Mouse (Mus musculus): ENCODE results near the gene Myo16.
A peak's percentile ranks its signal among the peaks of the same experiment; 100 is the strongest.

The Myo16 gene

DNA sequence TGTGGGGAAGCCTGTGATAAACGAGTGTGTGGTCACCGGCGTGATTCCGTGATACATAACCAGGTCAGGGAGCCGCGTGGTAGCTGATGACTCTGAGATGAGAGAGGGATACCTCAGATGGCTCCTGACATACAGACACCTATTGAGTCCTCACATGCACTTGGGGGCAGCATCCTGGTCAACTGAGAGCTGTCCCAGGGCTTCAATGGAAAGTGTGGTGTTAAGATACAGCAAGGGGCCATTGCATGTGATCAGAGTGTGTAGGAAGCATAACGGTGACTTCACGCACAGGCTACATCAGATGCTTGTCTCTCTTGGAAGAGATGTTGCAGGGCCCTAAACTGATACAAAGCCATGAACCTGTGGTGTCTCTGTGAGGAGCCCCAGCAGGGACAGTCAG is 260.2 kb downstream of the Myo16 start:
- DNase-seq (ENCODE audit: low spot score in 2 of 2), result no peak

DNA sequence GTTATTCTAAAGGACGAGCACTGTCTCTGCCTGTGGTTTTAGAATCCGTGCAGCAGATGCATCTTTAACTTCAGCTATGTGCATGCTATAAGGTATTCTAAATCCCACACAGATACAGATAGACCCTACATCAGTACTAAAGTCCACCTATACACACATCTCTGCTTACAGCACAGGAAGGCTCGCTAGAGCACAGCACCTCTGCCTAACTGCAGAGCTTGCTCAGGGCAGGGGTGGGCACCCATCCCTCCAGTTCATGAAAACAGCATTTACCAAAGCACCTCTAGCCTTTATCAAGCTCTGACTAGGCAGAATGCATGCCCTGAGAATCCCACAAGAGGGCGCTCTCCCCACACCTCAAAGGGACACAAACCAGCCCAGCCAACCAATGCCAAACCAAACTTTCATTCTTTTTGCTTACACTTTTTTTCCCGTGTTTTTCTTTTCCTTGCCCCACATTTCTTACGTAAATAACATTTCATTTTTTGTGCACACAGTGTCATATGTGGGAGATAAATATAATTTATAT is 261.0 kb downstream of the Myo16 start:
- peak; percentile 57 to 59 for DNase-seq (ENCODE audit: low spot score in 2 of 2)

DNA sequence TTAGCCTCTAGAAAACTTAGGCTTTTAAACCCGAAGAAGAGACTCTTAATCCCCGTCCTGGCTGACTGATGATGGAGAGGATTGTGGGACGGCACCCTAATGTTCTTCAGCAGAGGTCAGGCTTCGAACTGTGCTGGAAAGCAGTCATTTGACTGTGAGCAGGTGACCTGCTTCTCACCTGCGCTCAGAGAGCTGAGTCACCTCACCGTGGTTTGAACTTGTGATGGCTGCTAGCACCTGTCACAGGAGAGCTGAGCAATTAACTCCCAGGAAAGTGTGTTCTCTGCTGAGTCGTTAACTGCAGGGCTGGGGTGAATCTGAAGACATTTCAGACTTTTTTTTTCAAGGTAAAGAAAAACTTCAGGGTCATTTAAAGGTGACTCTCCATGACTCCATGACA is 261.6 kb downstream of the Myo16 start:
- no peak for DNase-seq (ENCODE audit: low spot score in 2 of 2)

GRCm38 (mm10) chr8:10415885-10416284 is 262.2 kb downstream of the Myo16 start:
- no peak for DNase-seq (ENCODE audit: low spot score in 2 of 2)

DNA sequence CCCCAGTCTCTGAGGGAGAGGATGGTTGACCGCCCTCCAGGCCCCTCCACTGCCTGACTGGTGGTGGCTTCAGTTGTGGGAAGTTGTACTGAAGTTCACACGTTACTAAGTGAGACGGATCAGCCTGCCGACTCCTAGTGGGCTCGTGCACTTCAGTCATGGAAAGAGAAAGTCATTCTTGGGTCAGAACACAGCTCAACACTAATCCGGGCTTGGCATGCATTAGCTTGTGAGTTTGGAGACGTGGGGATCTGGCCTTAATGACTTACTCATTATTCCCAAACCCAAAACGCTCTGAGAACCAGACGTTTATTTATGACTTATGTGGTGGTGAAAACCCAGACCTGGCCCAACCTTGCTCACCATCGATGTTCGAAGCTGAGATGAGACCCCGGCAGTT is 263.1 kb downstream of the Myo16 start:
- DNase-seq (ENCODE audit: low spot score in 2 of 2), result no peak

DNA sequence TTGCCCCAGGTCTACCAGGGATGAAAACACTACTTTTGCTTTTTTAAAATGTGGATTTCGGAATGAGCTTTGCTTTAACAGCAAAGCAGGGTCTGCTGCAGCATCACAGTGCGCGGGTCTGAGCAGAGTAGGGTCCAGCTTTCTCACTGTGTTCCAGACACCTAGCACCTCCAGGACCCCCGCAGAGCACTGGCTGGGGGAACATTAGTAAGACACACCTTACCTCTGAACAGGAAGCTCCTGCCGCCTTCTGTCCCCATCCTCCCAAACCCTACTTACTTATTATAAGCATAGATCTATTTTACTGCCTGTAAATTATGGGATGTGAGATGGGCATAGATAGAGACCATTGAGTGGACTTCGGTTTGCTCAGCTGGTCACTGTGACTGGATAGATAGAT is 263.6 kb downstream of the Myo16 start:
- DNase-seq (ENCODE audit: low spot score in 2 of 2), result no peak

GRCm38 (mm10) chr8:10418013-10418412 is 264.3 kb downstream of the Myo16 start:
- no peak for DNase-seq (ENCODE audit: low spot score in 2 of 2)

- no peak for DNase-seq (ENCODE audit: low spot score in 2 of 2)
Observed at GRCm38 (mm10) chr8:10418971-10419370, 265.3 kb downstream of the Myo16 start.

DNA sequence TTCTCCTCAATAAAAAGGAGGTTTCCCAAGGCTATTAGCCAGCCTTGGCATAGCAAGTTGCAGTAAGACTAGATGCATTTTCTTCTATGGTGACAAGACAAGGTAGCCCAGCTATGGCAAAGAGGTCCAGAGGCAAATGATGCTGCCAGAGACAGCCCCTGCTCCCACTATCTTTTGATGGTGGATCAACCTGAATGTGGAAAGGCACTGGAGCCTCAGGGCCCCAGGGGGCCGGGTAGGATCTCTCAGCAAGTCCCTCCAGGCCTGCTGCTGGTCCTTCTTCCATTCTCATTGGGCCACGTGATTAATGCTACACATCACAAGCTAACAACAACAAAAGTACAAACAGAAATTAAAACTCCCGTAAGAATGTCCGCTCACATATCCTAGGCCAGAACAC is 266.0 kb downstream of the Myo16 start:
- DNase-seq (ENCODE audit: low spot score in 2 of 2), result no peak

GRCm38 (mm10) chr8:10420551-10420950 is 266.8 kb downstream of the Myo16 start:
- DNase-seq (ENCODE audit: low spot score in 2 of 2), result no peak

- no peak for DNase-seq (ENCODE audit: low spot score in 2 of 2)
Observed at GRCm38 (mm10) chr8:10421516-10422090, 267.9 kb downstream of the Myo16 start.

DNA sequence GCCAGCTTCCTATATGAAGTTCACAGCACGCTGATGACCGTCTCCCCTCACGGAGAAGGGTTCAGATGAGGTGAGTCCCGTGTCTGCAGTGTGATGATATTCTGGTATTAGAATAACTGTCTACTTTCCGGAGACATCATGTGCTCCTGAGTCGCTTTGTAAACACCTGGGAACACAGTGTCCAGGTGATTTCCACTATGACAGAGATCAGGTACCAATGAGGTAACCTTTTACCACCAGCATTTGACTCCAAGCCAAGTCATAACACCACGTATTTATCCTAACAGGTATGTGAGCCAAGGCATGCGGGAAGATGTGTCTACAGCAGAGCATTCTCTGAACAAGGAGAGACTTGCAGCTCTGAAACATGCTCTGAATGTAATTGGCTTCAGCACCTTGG is 281.8 kb downstream of the Myo16 start:
- DNase-seq (ENCODE audit: low spot score in 2 of 2), result no peak

- peak; percentile 47 to 70 for DNase-seq (ENCODE audit: low spot score in 2 of 2)
Observed at GRCm38 (mm10) chr8:10438772-10439171, 285.1 kb downstream of the Myo16 start.

GRCm38 (mm10) chr8:10439595-10440453 is 286.1 kb downstream of the Myo16 start:
- DNase-seq (ENCODE audit: low spot score in 2 of 2), result peak in 1 of 2 experiments; percentile 20

DNA sequence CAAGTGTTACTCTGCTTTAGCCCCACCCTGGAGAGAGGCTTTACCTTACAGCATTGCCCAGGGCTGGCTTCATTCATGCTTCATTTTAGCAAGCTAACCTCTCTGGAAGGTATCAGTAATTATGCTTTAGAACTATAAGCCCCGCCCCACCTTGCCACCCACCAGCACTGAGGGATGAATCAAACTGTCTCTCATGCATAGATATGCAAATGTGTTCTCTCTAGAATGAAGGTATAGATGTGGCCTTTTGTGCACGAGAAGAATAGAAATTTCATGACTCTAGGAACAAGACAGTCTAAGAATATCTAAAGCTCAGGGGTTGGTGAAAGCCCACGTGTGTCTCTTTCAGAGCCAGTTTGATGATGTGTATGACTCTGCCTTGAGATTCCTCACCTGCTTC is 288.9 kb downstream of the Myo16 start:
- DNase-seq (ENCODE audit: low spot score in 2 of 2), result no peak

DNA sequence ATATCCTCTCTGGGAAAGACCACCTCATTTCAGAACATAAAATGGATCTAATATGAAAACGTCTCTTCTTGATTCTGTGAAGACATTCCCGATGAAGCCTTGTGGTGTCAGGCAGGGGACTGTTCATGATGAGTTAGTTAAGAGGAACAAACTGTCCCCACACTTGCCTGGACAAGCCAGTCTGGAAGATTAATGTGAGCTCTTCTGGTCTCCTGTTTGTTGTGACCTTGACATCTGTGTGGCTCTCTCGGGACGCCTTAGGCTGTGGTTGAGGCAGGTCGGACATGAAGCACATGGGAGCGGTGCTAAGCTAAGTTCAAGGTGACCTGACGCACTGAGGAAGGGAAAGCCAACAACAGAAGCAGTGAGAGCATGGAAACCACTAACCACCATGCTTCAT is 291.3 kb downstream of the Myo16 start:
- no peak for DNase-seq (ENCODE audit: low spot score in 2 of 2)

DNA sequence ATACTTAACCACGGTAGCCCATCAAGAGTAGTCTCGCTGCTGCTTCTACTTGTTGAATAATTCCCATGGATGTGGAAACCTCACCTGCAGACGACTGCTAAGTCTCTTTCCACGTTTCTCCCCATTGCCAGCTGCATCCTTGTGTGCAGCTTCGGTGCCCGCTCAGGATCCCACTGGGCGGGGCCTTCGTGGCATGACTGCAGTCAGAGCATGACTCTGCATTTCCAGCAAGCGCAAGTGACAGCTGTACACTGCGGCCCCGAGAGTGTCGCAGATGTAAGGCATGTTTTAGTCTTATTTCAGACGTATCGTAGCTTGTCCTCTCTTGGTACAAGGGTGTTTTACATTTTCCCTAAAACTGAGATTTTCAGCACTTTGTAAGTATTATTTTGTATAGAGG is 294.8 kb downstream of the Myo16 start:
- no peak for DNase-seq (ENCODE audit: low spot score in 2 of 2)

DNA sequence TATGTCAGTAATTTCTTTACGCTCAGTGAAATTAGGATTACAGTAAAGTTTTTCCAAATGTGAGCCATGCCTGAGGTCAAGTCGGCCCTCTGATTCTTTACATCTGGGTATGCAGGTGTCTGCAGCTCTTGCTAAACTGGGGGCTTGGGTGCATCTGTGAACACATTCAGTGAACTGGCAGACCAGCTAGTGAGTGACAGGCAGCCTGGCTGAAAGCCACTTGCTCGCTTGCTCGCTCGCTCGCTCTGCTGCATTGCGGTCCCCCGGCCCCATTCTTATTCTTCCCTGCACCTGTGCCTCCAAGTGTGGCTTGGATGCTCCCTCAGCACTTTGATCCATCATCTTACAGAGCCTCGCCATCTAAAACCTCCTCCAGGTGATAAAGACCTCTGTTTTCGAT is 299.3 kb downstream of the Myo16 start:
- DNase-seq (ENCODE audit: low spot score in 2 of 2), result no peak

GRCm38 (mm10) chr8:10458151-10458649 is 304.5 kb downstream of the Myo16 start:
- no peak for DNase-seq (ENCODE audit: low spot score in 2 of 2)

DNA sequence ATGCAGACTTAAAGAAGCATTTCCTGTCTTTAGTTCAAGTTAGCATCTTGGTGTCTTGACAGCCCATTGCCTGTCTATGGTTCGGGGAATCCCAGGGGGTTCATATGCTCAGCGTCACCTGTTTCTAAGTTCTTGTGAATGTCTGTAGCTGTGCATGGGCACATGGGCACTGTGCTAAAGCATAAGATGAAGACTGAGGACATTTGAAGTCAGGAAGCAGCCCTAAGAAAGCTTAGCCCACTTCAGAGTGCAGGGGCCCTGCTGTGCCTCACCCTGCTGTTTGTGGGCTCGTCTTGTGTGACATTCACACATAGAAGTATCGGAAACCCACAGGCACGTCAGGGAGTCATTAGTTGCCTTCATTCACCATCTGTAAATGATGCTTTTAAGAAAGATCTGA is 308.6 kb downstream of the Myo16 start:
- DNase-seq (ENCODE audit: low spot score in 2 of 2), result no peak

- no peak for DNase-seq (ENCODE audit: low spot score in 2 of 2)
Observed at GRCm38 (mm10) chr8:10468490-10468889, 314.8 kb downstream of the Myo16 start.

DNA sequence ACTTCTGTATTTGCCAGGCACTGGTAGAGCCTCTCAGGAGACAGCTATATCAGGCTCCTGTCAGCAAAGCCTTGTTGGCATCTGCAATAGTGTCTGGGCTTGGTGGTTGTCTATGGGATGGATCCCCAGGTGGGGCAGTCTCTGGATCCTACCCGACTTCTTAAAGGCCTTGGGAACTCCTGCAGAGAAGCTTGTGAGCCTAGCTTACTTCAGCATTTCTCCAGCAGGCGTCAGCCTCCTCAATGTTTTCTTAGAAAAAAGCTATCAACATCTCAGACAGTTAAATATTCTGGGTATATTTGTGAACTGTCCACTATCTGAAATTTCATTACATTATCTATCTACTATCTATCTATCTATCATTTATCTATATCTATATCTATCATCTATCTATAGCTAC is 315.9 kb downstream of the Myo16 start:
- DNase-seq (ENCODE audit: low spot score in 2 of 2), result no peak

DNA sequence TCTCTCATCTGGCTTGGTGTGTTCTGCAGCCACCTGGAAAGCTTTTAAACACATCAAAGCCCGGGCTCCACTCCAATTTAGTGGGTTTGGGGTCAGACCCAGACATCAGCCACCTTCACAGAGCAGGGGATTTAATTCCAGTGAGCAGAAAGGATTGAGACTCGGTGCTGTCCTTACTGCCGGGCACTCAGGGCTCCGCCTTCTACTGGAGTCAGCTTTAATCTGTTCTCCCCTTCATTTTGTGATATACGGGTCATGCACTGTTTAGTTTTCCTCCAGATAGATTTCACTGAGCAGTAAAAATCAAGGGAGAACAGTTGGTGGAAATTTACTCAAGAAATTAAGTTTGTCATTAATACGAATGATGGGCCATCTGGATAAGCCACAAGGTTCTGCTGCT is 316.6 kb downstream of the Myo16 start:
- DNase-seq (ENCODE audit: low spot score in 2 of 2), result no peak
